ENCODE assay signal across 11 mouse cellular contexts in genomic region chr15:89215611-89216233, GRCm38 (mm10). TPM values are rescaled to one million over a fixed set of nuclear protein-coding genes. Genes with fewer than 3 reads are reported as not detected.
DNase-seq lines count a peak whose midpoint lies in the region; ATAC-seq and TF ChIP-seq lines count a peak whose summit lies in the region.
"Had no signal": no experiment of that assay in that cellular context is flagged by ENCODE, and none has a peak within 500 bp of the region (broad histone marks: within the 10 kb centered on the region; RNA-seq: fewer than 3 reads in every experiment).

No protein-coding gene starts in this region.

- peak; percentile 84 for DNase-seq in MEL (ENCODE audit: low read depth, low spot score)
- DNase-seq in adrenal gland, adult 2 months, result peak; percentile 69
- peak; percentile 65 to 81 for DNase-seq in heart, postnatal 10 days
- DNase-seq in left cerebral cortex, adult 18-20 months (ENCODE audit: low spot score in 2 of 2), result no peak
- DNase-seq in neural tube, embryonic 10.5 days (ENCODE audit: extremely low spot score, low spot score), result no peak

- no peak for TF ChIP-seq RAD21 in MEL (IDR thresholded peaks at IDR 0.05; ENCODE audit: low read depth, low read length)

- H3K27ac ChIP-seq in MEL (ENCODE audit: control insufficient read depth, low read depth, low read length), result peak overlapping the region; percentile 99
- no peak overlapping the region for H3K27ac ChIP-seq in hindbrain, embryonic 13.5 days
- H3K27ac ChIP-seq: embryonic facial prominence, embryonic 12.5 days; hindbrain, embryonic 12.5 days had no signal

- H3K79me2 ChIP-seq in MEL (ENCODE audit: control insufficient read depth, insufficient read depth, low read length, poor library complexity), result peaks cover 13% of the 10 kb centered on the region

- H3K4me2 ChIP-seq in hindbrain, embryonic 13.5 days, result no peak overlapping the region
- H3K4me2 ChIP-seq: embryonic facial prominence, embryonic 12.5 days; hindbrain, embryonic 12.5 days had no signal

- intact Hi-C loops in heart, postnatal 10 days (cut with DNase I), result no loop called here

- no peaks in the 10 kb centered on the region for H3K27me3 ChIP-seq in MEL (ENCODE audit: control insufficient read depth in 1 of 2, insufficient read depth in 2 of 2, low read length in 2 of 2)
- H3K27me3 ChIP-seq in hindbrain, embryonic 13.5 days, result no peaks in the 10 kb centered on the region
- H3K27me3 ChIP-seq: embryonic facial prominence, embryonic 12.5 days; hindbrain, embryonic 12.5 days had no signal

- ATAC-seq in common myeloid progenitor, adult 5-6 weeks (replicated peaks; ENCODE audit: low read depth, poor library complexity, severe bottlenecking), result peak; percentile 51
- no peak for ATAC-seq in inflammation-experienced regulatory T-cells, adult 6 months
- ATAC-seq in hindbrain, embryonic 13.5 days (ENCODE audit: low FRiP score), result no peak
- ATAC-seq: midbrain, embryonic 16.5 days had no signal

- H3K4me3 ChIP-seq in MEL (ENCODE audit: control insufficient read depth in 1 of 2, insufficient read depth in 1 of 2, low read depth in 2 of 2, low read length in 2 of 2), result peak overlapping the region; percentile 21 to 52
- H3K4me3 ChIP-seq in hindbrain, embryonic 13.5 days, result no peak overlapping the region
- H3K4me3 ChIP-seq: embryonic facial prominence, embryonic 12.5 days; hindbrain, embryonic 12.5 days had no signal

- H3K4me1 ChIP-seq in MEL (ENCODE audit: control insufficient read depth in 1 of 2, insufficient read depth in 2 of 2, low read length in 2 of 2), result peaks cover 32 to 37% of the 10 kb centered on the region in 2 experiments
- H3K4me1 ChIP-seq in hindbrain, embryonic 13.5 days (replicated peaks), result peaks cover 36% of the 10 kb centered on the region

- peaks cover 6 to 39% of the 10 kb centered on the region in 2 experiments for H3K36me3 ChIP-seq in MEL (ENCODE audit: control insufficient read depth in 1 of 2, insufficient read depth in 2 of 2, low read length in 2 of 2)
- H3K36me3 ChIP-seq in hindbrain, embryonic 13.5 days, result peaks cover 18% of the 10 kb centered on the region

- TF ChIP-seq POLR2A in MEL (IDR thresholded peaks at IDR 0.05; ENCODE audit: control insufficient read depth in 1 of 2, insufficient read depth in 1 of 2, low read depth in 1 of 2, low read length in 2 of 2, poor library complexity in 1 of 2), result no peak

- H3K9ac ChIP-seq in MEL (ENCODE audit: control insufficient read depth, low read depth, low read length, poor library complexity, severe bottlenecking), result peak overlapping the region; percentile 70
- no peak overlapping the region for H3K9ac ChIP-seq in hindbrain, embryonic 13.5 days
- H3K9ac ChIP-seq: embryonic facial prominence, embryonic 12.5 days; hindbrain, embryonic 12.5 days had no signal

- no peaks in the 10 kb centered on the region for H3K9me3 ChIP-seq in MEL (replicated peaks; ENCODE audit: insufficient read depth, low read length)
- no peaks in the 10 kb centered on the region for H3K9me3 ChIP-seq in hindbrain, embryonic 13.5 days
- H3K9me3 ChIP-seq: embryonic facial prominence, embryonic 12.5 days; hindbrain, embryonic 12.5 days had no signal

- TF ChIP-seq EP300 in MEL (IDR thresholded peaks at IDR 0.05; ENCODE audit: low read depth in 1 of 2, low read length in 2 of 2), result peak; percentile 90 to 94

- TF ChIP-seq CTCF in MEL (IDR thresholded peaks at IDR 0.05 in 2 of 3, conservative IDR thresholded peaks at IDR 0.05 in 1 of 3; ENCODE audit: control insufficient read depth in 1 of 3, insufficient read depth in 1 of 3, low read depth in 2 of 3, low read length in 3 of 3, poor library complexity in 1 of 3, severe bottlenecking in 1 of 3), result no peak

- WGBS in hindbrain, embryonic 13.5 days, result 91% methylated on average over 2 of the region's 2 CpGs

TF ChIP-seq in MEL, 35 proteins besides CTCF, POLR2A, EP300 and RAD21 (continues in another document):
- TF ChIP-seq TBP (IDR thresholded peaks at IDR 0.05; ENCODE audit: low read depth, low read length) (no peak), SIN3A (IDR thresholded peaks at IDR 0.05; ENCODE audit: low read length) (peak; percentile 71), GABPA (IDR thresholded peaks at IDR 0.05; ENCODE audit: low read depth, low read length) (no peak), POLR2AphosphoS5 (IDR thresholded peaks at IDR 0.05; ENCODE audit: borderline replicate concordance, low read depth, low read length) (no peak), CHD2 (IDR thresholded peaks at IDR 0.05; ENCODE audit: low read length) (no peak), GATA1 (IDR thresholded peaks at IDR 0.05; ENCODE audit: low read depth, low read length) (peak; percentile 88), ZC3H11A (IDR thresholded peaks at IDR 0.05; ENCODE audit: low read depth, low read length) (no peak), SMC3 (IDR thresholded peaks at IDR 0.05; ENCODE audit: low read depth, low read length) (no peak), TCF12 (IDR thresholded peaks at IDR 0.05; ENCODE audit: low read depth, low read length) (peak; percentile 94), TAL1 (IDR thresholded peaks at IDR 0.05; ENCODE audit: low read length) (peak; percentile 85), ZKSCAN1 (IDR thresholded peaks at IDR 0.05; ENCODE audit: low read depth, low read length) (no peak), USF2 (IDR thresholded peaks at IDR 0.05; ENCODE audit: borderline replicate concordance in 1 of 2, insufficient read depth in 1 of 2, low read depth in 1 of 2, low read length in 2 of 2) (no peak), NRF1 (IDR thresholded peaks at IDR 0.05; ENCODE audit: insufficient read depth, low read depth, low read length, poor library complexity, severe bottlenecking) (no peak), MEF2A (IDR thresholded peaks at IDR 0.05; ENCODE audit: extremely low read depth, insufficient replicate concordance, low read depth, low read length, poor library complexity, severe bottlenecking) (peak; percentile 48; the same call in 1 of the 2 replicates), KAT2A (conservative IDR thresholded peaks at IDR 0.05; ENCODE audit: low read depth, low read length) (peak; percentile 51), ZNF384 (IDR thresholded peaks at IDR 0.05; ENCODE audit: low read depth, low read length) (peak; percentile 78; the same call in 1 of the 2 replicates), HCFC1 (IDR thresholded peaks at IDR 0.05; ENCODE audit: low read depth, low read length) (peak; percentile 37; the same call in 1 of the 2 replicates), MXI1 (IDR thresholded peaks at IDR 0.05; ENCODE audit: low read depth, low read length) (peak; percentile 80; the same call in 1 of the 2 replicates), BHLHE40 (IDR thresholded peaks at IDR 0.05; ENCODE audit: borderline replicate concordance, low read depth, low read length) (0 out of 2 replicates have a peak, but pooled peaks have one; percentile 4), ETS1 (IDR thresholded peaks at IDR 0.05; ENCODE audit: low read depth, low read length) (peak; percentile 77), E2F4 (IDR thresholded peaks at IDR 0.05; ENCODE audit: borderline replicate concordance, low read depth, low read length) (no peak), MYC (IDR thresholded peaks at IDR 0.05; ENCODE audit: low read depth, low read length) (no peak; the same call in 1 of the 2 replicates), ELF1 (IDR thresholded peaks at IDR 0.05; ENCODE audit: low read depth, low read length) (no peak), RCOR1 (IDR thresholded peaks at IDR 0.05; ENCODE audit: low read depth, low read length) (peak; percentile 78), JUND (IDR thresholded peaks at IDR 0.05; ENCODE audit: low read depth, low read length) (no peak), UBTF (IDR thresholded peaks at IDR 0.05; ENCODE audit: borderline replicate concordance, insufficient read depth, low read depth, low read length) (no peak)

RNA-seq across cellular contexts. Expression of gene Ppp6r2, which starts 4.4 kb away (rescaled TPM):
- total RNA-seq in MEL (2012; rRNA removed), result 13.5 and 15.5 TPM in 2 replicates
- polyA plus RNA-seq in MEL (2012; ENCODE audit: insufficient read depth in 1 of 2, insufficient read length in 2 of 2, low read depth in 1 of 2, low replicate concordance in 2 of 2, missing spikeins in 1 of 2), result 10 to 100 TPM in 1 of 2 experiments, not detected in 1; 23.2 TPM
- total RNA-seq in adrenal gland, adult 2 months (2021), result 10 to 100 TPM; 38.6 to 54.4 TPM
- polyA plus RNA-seq in adrenal gland, adult 2 months (2012; rRNA removed), result 565 and 749 TPM in 2 replicates
- 15.6 and 22.7 TPM in 2 replicates for total RNA-seq in common myeloid progenitor, adult 5-6 weeks (2017)
- total RNA-seq in heart, postnatal 10 days (2021), result 10 to 100 TPM; 59.5 to 60.6 TPM
- polyA plus RNA-seq in inflammation-experienced regulatory T-cells, adult 6 months (2017; shearing (Covaris generic)), result 10 to 100 TPM; 21.5 to 33.7 (median 30.1) TPM
- 100 to 1,000 TPM; 155 to 157 TPM for total RNA-seq in left cerebral cortex, adult 18-20 months (2021)
- 82.8 and 87.3 TPM in 2 replicates for polyA plus RNA-seq in hindbrain, embryonic 13.5 days (2015; fragmentation: Nextera tagmentation; extraction: Ambion mirVana)

RNA-seq across cellular contexts. Expression of gene Dennd6b, which starts 19.4 kb away (rescaled TPM):
- 4.6 and 6.1 TPM in 2 replicates for total RNA-seq in MEL (2012; rRNA removed)
- polyA plus RNA-seq in MEL (2012; ENCODE audit: insufficient read depth in 1 of 2, insufficient read length in 2 of 2, low read depth in 1 of 2, low replicate concordance in 2 of 2, missing spikeins in 1 of 2), result 10 to 100 TPM in 1 of 2 experiments, not detected in 1; 11.4 TPM
- 1 to 10 TPM; 5.2 to 5.7 TPM for total RNA-seq in adrenal gland, adult 2 months (2021)
- polyA plus RNA-seq in adrenal gland, adult 2 months (2012; rRNA removed), result 24.0 and 24.9 TPM in 2 replicates
- total RNA-seq in common myeloid progenitor, adult 5-6 weeks (2017), result 1.6 and 2.3 TPM in 2 replicates
- 1 to 10 TPM; 8.6 TPM for total RNA-seq in heart, postnatal 10 days (2021)
- polyA plus RNA-seq in inflammation-experienced regulatory T-cells, adult 6 months (2017; shearing (Covaris generic)), result 10 to 100 TPM in 2 of 3 experiments, 1 to 10 TPM in 1; 3.4 to 16.7 (median 13.6) TPM
- 10 to 100 TPM; 45.9 to 52.9 TPM for total RNA-seq in left cerebral cortex, adult 18-20 months (2021)
- polyA plus RNA-seq in hindbrain, embryonic 13.5 days (2015; fragmentation: Nextera tagmentation; extraction: Ambion mirVana), result 75.1 and 86.5 TPM in 2 replicates

RNA-seq across cellular contexts. Expression of gene Plxnb2, which starts 35.1 kb away (rescaled TPM):
- 0.10 and 0.19 TPM in 2 replicates for total RNA-seq in MEL (2012; rRNA removed)
- under 1 TPM in 1 of 2 experiments, not detected in 1; 0.17 TPM for polyA plus RNA-seq in MEL (2012; ENCODE audit: insufficient read depth in 1 of 2, insufficient read length in 2 of 2, low read depth in 1 of 2, low replicate concordance in 2 of 2, missing spikeins in 1 of 2)
- total RNA-seq in adrenal gland, adult 2 months (2021), result 100 to 1,000 TPM in 1 of 2 experiments, 10 to 100 TPM in 1; 94.8 to 118 TPM
- 168 and 182 TPM in 2 replicates for polyA plus RNA-seq in adrenal gland, adult 2 months (2012; rRNA removed)
- 20.2 and 29.2 TPM in 2 replicates for total RNA-seq in common myeloid progenitor, adult 5-6 weeks (2017)
- total RNA-seq in heart, postnatal 10 days (2021), result 100 to 1,000 TPM; 115 to 145 TPM
- 1 to 10 TPM; 1.0 to 3.7 (median 1.7) TPM for polyA plus RNA-seq in inflammation-experienced regulatory T-cells, adult 6 months (2017; shearing (Covaris generic))
- 10 to 100 TPM; 47.3 to 54.9 TPM for total RNA-seq in left cerebral cortex, adult 18-20 months (2021)
- 99.2 and 104 TPM in 2 replicates for polyA plus RNA-seq in hindbrain, embryonic 13.5 days (2015; fragmentation: Nextera tagmentation; extraction: Ambion mirVana)

Comparison
In these comparisons a context has a peak if more than half of its experiments do, and no peak if none do; other contexts are left out.
1. DNase-seq: peak in MEL (single experiment), adrenal gland, adult 2 months (single experiment) and heart, postnatal 10 days (2 of 2); none in left cerebral cortex, adult 18-20 months (0 of 2) and neural tube, embryonic 10.5 days (single experiment).
2. RNA of gene Plxnb2, which starts 35.1 kb away (total RNA-seq): 115 to 145 TPM in heart, postnatal 10 days, 94.8 to 118 TPM in adrenal gland, adult 2 months, 47.3 to 54.9 TPM in left cerebral cortex, adult 18-20 months and 20.2 to 29.2 TPM in common myeloid progenitor, adult 5-6 weeks; 0.10 to 0.19 TPM in MEL; every median in the first group is over 10 times any median in the second.